Mouse (Mus musculus): Measurements from ENCODE around the gene Rasa2. TPM values are rescaled to one million over a fixed set of nuclear protein-coding genes. Genes with fewer than 3 reads are reported as not detected.

Rasa2 gene
- polyA plus RNA-seq, 1 experiment from 2014 or later: 24.3 TPM

GRCm38 (mm10) chr9:96535431-96535830 lies 96.0 kb downstream of the Rasa2 start:
- Histone ChIP-seq H3K4me1 (ENCODE audit: control insufficient read depth, insufficient read depth, low read length) (peaks cover 17% of the 10 kb centered on the region; the same call in 1 of the 2 replicates), H3K36me3 (ENCODE audit: control insufficient read depth, insufficient read depth, low read length) (no peaks in the 10 kb centered on the region), H3K4me3 (ENCODE audit: low read depth, low read length) (no peak overlapping the region), H3K27me3 (ENCODE audit: control insufficient read depth, insufficient read depth, low read length) (no peaks in the 10 kb centered on the region), H3K27ac (ENCODE audit: low read length) (no peak overlapping the region), H3K4me2 (replicated peaks; ENCODE audit: low read depth, low read length) (no peak overlapping the region), H3K9me3 (ENCODE audit: control insufficient read depth, low read depth, low read length) (no peaks in the 10 kb centered on the region), H3K9ac (replicated peaks; ENCODE audit: low read depth, low read length) (no peak overlapping the region)
- ATAC-seq (ENCODE audit: insufficient number of reproducible peaks, insufficient read depth, low FRiP score, low read depth): no peak
- 91% methylated on average over 6 of the region's 6 CpGs for WGBS

GRCm38 (mm10) chr9:96534256-96534655 lies 97.2 kb downstream of the Rasa2 start:
- no peaks in the 10 kb centered on the region for H3K27me3 ChIP-seq (ENCODE audit: control insufficient read depth, insufficient read depth, low read length)
- H3K9ac ChIP-seq (replicated peaks; ENCODE audit: low read depth, low read length): no peak overlapping the region
- H3K4me3 ChIP-seq (ENCODE audit: low read depth, low read length): no peak overlapping the region
- H3K4me1 ChIP-seq (ENCODE audit: control insufficient read depth, insufficient read depth, low read length): peaks cover 17% of the 10 kb centered on the region; the same call in 1 of the 2 replicates
- no peak overlapping the region for H3K4me2 ChIP-seq (replicated peaks; ENCODE audit: low read depth, low read length)
- WGBS: 83% methylated on average over 4 of the region's 4 CpGs
- H3K27ac ChIP-seq (ENCODE audit: low read length): no peak overlapping the region
- no peaks in the 10 kb centered on the region for H3K36me3 ChIP-seq (ENCODE audit: control insufficient read depth, insufficient read depth, low read length)
- no peak for ATAC-seq (ENCODE audit: insufficient number of reproducible peaks, insufficient read depth, low FRiP score, low read depth)
- H3K9me3 ChIP-seq (ENCODE audit: control insufficient read depth, low read depth, low read length): no peaks in the 10 kb centered on the region

- no peaks in the 10 kb centered on the region for H3K9me3 ChIP-seq (ENCODE audit: control insufficient read depth, low read depth, low read length)
- no peak overlapping the region for H3K4me2 ChIP-seq (replicated peaks; ENCODE audit: low read depth, low read length)
- no peak overlapping the region for H3K4me3 ChIP-seq (ENCODE audit: low read depth, low read length)
- no peak overlapping the region for H3K27ac ChIP-seq (ENCODE audit: low read length)
- H3K36me3 ChIP-seq (ENCODE audit: control insufficient read depth, insufficient read depth, low read length): no peaks in the 10 kb centered on the region
- no peak overlapping the region for H3K9ac ChIP-seq (replicated peaks; ENCODE audit: low read depth, low read length)
- peaks cover 15% of the 10 kb centered on the region; the same call in 1 of the 2 replicates for H3K4me1 ChIP-seq (ENCODE audit: control insufficient read depth, insufficient read depth, low read length)
- ATAC-seq (ENCODE audit: insufficient number of reproducible peaks, insufficient read depth, low FRiP score, low read depth): no peak
- no peaks in the 10 kb centered on the region for H3K27me3 ChIP-seq (ENCODE audit: control insufficient read depth, insufficient read depth, low read length)
- 56% methylated on average over 6 of the region's 6 CpGs for WGBS
Observed at GRCm38 (mm10) chr9:96533476-96533875, 97.9 kb downstream of the Rasa2 start.

- no peak for ATAC-seq (ENCODE audit: insufficient number of reproducible peaks, insufficient read depth, low FRiP score, low read depth)
Observed at GRCm38 (mm10) chr9:96532531-96532930, 98.9 kb downstream of the Rasa2 start.

GRCm38 (mm10) chr9:96530674-96531081 lies 100.7 kb downstream of the Rasa2 start:
- H3K4me3 ChIP-seq (ENCODE audit: low read depth, low read length): no peak overlapping the region
- H3K27me3 ChIP-seq (ENCODE audit: control insufficient read depth, insufficient read depth, low read length): no peaks in the 10 kb centered on the region
- peaks cover 3% of the 10 kb centered on the region; the same call in 1 of the 2 replicates for H3K4me1 ChIP-seq (ENCODE audit: control insufficient read depth, insufficient read depth, low read length)
- ATAC-seq (ENCODE audit: insufficient number of reproducible peaks, insufficient read depth, low FRiP score, low read depth): no peak
- H3K9me3 ChIP-seq (ENCODE audit: control insufficient read depth, low read depth, low read length): no peaks in the 10 kb centered on the region
- no peak overlapping the region; the same call in 1 of the 2 replicates for H3K4me2 ChIP-seq (replicated peaks; ENCODE audit: low read depth, low read length)
- H3K36me3 ChIP-seq (ENCODE audit: control insufficient read depth, insufficient read depth, low read length): no peaks in the 10 kb centered on the region
- H3K9ac ChIP-seq (replicated peaks; ENCODE audit: low read depth, low read length): no peak overlapping the region
- 49% methylated on average over 11 of the region's 11 CpGs for WGBS
- H3K27ac ChIP-seq (ENCODE audit: low read length): no peak overlapping the region

More at GRCm38 (mm10) chr9:96532531-96532930, 98.9 kb downstream of the Rasa2 start:
- Histone ChIP-seq H3K36me3 (ENCODE audit: control insufficient read depth, insufficient read depth, low read length) (no peaks in the 10 kb centered on the region), H3K4me3 (ENCODE audit: low read depth, low read length) (no peak overlapping the region), H3K27me3 (ENCODE audit: control insufficient read depth, insufficient read depth, low read length) (no peaks in the 10 kb centered on the region), H3K4me2 (replicated peaks; ENCODE audit: low read depth, low read length) (no peak overlapping the region), H3K9me3 (ENCODE audit: control insufficient read depth, low read depth, low read length) (no peaks in the 10 kb centered on the region), H3K27ac (ENCODE audit: low read length) (no peak overlapping the region), H3K9ac (replicated peaks; ENCODE audit: low read depth, low read length) (no peak overlapping the region), H3K4me1 (ENCODE audit: control insufficient read depth, insufficient read depth, low read length) (peaks cover 14% of the 10 kb centered on the region; the same call in 1 of the 2 replicates)
- 60% methylated on average over 4 of the region's 4 CpGs for WGBS

- no peak overlapping the region; the same call in 1 of the 2 replicates for H3K4me2 ChIP-seq (replicated peaks; ENCODE audit: low read depth, low read length)
- no peaks in the 10 kb centered on the region for H3K9me3 ChIP-seq (ENCODE audit: control insufficient read depth, low read depth, low read length)
- H3K4me1 ChIP-seq (ENCODE audit: control insufficient read depth, insufficient read depth, low read length): peaks cover 3% of the 10 kb centered on the region; the same call in 1 of the 2 replicates
- H3K4me3 ChIP-seq (ENCODE audit: low read depth, low read length): no peak overlapping the region
- H3K9ac ChIP-seq (replicated peaks; ENCODE audit: low read depth, low read length): no peak overlapping the region
- H3K36me3 ChIP-seq (ENCODE audit: control insufficient read depth, insufficient read depth, low read length): no peaks in the 10 kb centered on the region
- H3K27me3 ChIP-seq (ENCODE audit: control insufficient read depth, insufficient read depth, low read length): no peaks in the 10 kb centered on the region
- H3K27ac ChIP-seq (ENCODE audit: low read length): no peak overlapping the region
- ATAC-seq (ENCODE audit: insufficient number of reproducible peaks, insufficient read depth, low FRiP score, low read depth): no peak
- 67% methylated on average over 10 of the region's 10 CpGs for WGBS
Observed at GRCm38 (mm10) chr9:96529961-96530673, 101.3 kb downstream of the Rasa2 start.

- ATAC-seq (ENCODE audit: insufficient number of reproducible peaks, insufficient read depth, low FRiP score, low read depth): no peak
- H3K27me3 ChIP-seq (ENCODE audit: control insufficient read depth, insufficient read depth, low read length): no peaks in the 10 kb centered on the region
- WGBS: 77% methylated on average over 4 of the region's 4 CpGs
Observed at GRCm38 (mm10) chr9:96526011-96526410, 105.4 kb downstream of the Rasa2 start.

GRCm38 (mm10) chr9:96524972-96525506 lies 106.4 kb downstream of the Rasa2 start, which contains the start of gene Gm28729:
Gene Gm28729 (minus strand): TSS chr9:96525264.
- H3K27ac ChIP-seq (ENCODE audit: low read length): no peak within 1 kb of the TSS
- 46% methylated on average over 12 of the region's 12 CpGs for WGBS

More at GRCm38 (mm10) chr9:96526011-96526410, 105.4 kb downstream of the Rasa2 start:
- no peaks in the 10 kb centered on the region for H3K9me3 ChIP-seq (ENCODE audit: control insufficient read depth, low read depth, low read length)
- H3K9ac ChIP-seq (replicated peaks; ENCODE audit: low read depth, low read length): no peak overlapping the region
- H3K36me3 ChIP-seq (ENCODE audit: control insufficient read depth, insufficient read depth, low read length): no peaks in the 10 kb centered on the region
- no peak overlapping the region for H3K4me3 ChIP-seq (ENCODE audit: low read depth, low read length)
- H3K4me2 ChIP-seq (replicated peaks; ENCODE audit: low read depth, low read length): no peak overlapping the region
- no peaks in the 10 kb centered on the region for H3K4me1 ChIP-seq (ENCODE audit: control insufficient read depth, insufficient read depth, low read length)
- no peak overlapping the region for H3K27ac ChIP-seq (ENCODE audit: low read length)

More at GRCm38 (mm10) chr9:96524972-96525506, 106.4 kb downstream of the Rasa2 start, which contains the start of gene Gm28729:
- H3K27me3 ChIP-seq (ENCODE audit: control insufficient read depth, insufficient read depth, low read length): no peaks in the 10 kb centered on the region
- no peaks in the 10 kb centered on the region for H3K36me3 ChIP-seq (ENCODE audit: control insufficient read depth, insufficient read depth, low read length)
- ATAC-seq (ENCODE audit: insufficient number of reproducible peaks, insufficient read depth, low FRiP score, low read depth): no peak
- no peak within 1 kb of the TSS for H3K4me2 ChIP-seq (replicated peaks; ENCODE audit: low read depth, low read length)
- no peak within 1 kb of the TSS for H3K9ac ChIP-seq (replicated peaks; ENCODE audit: low read depth, low read length)
- no peaks in the 10 kb centered on the region for H3K9me3 ChIP-seq (ENCODE audit: control insufficient read depth, low read depth, low read length)
- no peaks in the 10 kb centered on the region for H3K4me1 ChIP-seq (ENCODE audit: control insufficient read depth, insufficient read depth, low read length)
- no peak within 1 kb of the TSS for H3K4me3 ChIP-seq (ENCODE audit: low read depth, low read length)

All from stomach, embryonic 14.5 days (tissue).